Mouse (Mus musculus): Measurements from ENCODE around the gene Rhox4a.
"Not testable (repeated sequence)": the region's sequence is repeated elsewhere in the genome, so short reads cannot be mapped to it uniquely, and the experiment has no call there.

GRCm38 (mm10) chrX:37244676-37245075, 20.5 kb upstream of the Rhox4a start, which contains the start of gene Rhox2a:
- not testable (repeated sequence) for TF ChIP-seq E2F4 (IDR thresholded peaks at IDR 0.05; ENCODE audit: insufficient read depth); CEBPB (IDR thresholded peaks at IDR 0.05; ENCODE audit: insufficient read depth, poor library complexity, severe bottlenecking); POLR2A (IDR thresholded peaks at IDR 0.05; ENCODE audit: insufficient read length, low read depth); TCF12 (IDR thresholded peaks at IDR 0.05; ENCODE audit: insufficient read depth, poor library complexity, severe bottlenecking); USF1 (IDR thresholded peaks at IDR 0.05; ENCODE audit: low read depth); REST (IDR thresholded peaks at IDR 0.05; ENCODE audit: insufficient read depth, insufficient read length); POLR2AphosphoS2 (IDR thresholded peaks at IDR 0.05; ENCODE audit: insufficient read length, low read depth); MYOG (IDR thresholded peaks at IDR 0.05; ENCODE audit: control insufficient read depth in 1 of 3, insufficient read depth in 1 of 3, insufficient read length in 2 of 3, low read depth in 2 of 3); MAX (IDR thresholded peaks at IDR 0.05; ENCODE audit: low read depth); MYOD1 (IDR thresholded peaks at IDR 0.05; ENCODE audit: control insufficient read depth in 1 of 3, insufficient read length in 2 of 3, low read depth in 2 of 3); SRF (IDR thresholded peaks at IDR 0.05; ENCODE audit: control insufficient read depth, insufficient read length, low read depth); TCF3 (IDR thresholded peaks at IDR 0.05; ENCODE audit: insufficient read length, low read depth)
